Mouse (Mus musculus) midbrain, embryonic 15.5 days (tissue): ENCODE data around the gene Blvrb. TPM values are rescaled to one million over a fixed set of nuclear protein-coding genes. Genes with fewer than 3 reads are reported as not detected.
A peak's percentile ranks its signal among the peaks of the same experiment; 100 is the strongest.

ENCODE experiments used
- ATAC-seq: fragments of 200-750 bp; cut with Nextera tagmentation; replicated peaks from 2 replicates; pipeline ENCODE4 v1.8.0; 2017; ENCODE audit warnings: moderate TSS enrichment
- H3K27ac ChIP-seq: fragments of 300-500 bp; sonication (generic); 2 replicates; pipeline ENCODE4 v1.5.1; 2015; ENCODE audit warnings: mild to moderate bottlenecking, inconsistent platforms
- H3K27me3 ChIP-seq: fragments of 300-500 bp; sonication (generic); replicated peaks from 2 replicates; pipeline ENCODE4 v1.6.1; 2015; ENCODE audit warnings: inconsistent platforms
- H3K36me3 ChIP-seq: fragments of 300-500 bp; sonication (generic); replicated peaks from 2 replicates; pipeline ENCODE4 v1.6.1; 2015; ENCODE audit warnings: inconsistent platforms
- H3K4me1 ChIP-seq: fragments of 300-500 bp; sonication (generic); 2 replicates; pipeline ENCODE4 v1.6.1; 2015; ENCODE audit warnings: inconsistent platforms
- H3K4me2 ChIP-seq: fragments of 300-500 bp; sonication (generic); 2 replicates; pipeline ENCODE4 v1.6.1; 2015; ENCODE audit warnings: inconsistent platforms, mild to moderate bottlenecking, moderate library complexity
- H3K4me3 ChIP-seq: fragments of 300-500 bp; sonication (generic); 2 replicates; pipeline ENCODE4 v1.5.1; 2015; ENCODE audit warnings: mild to moderate bottlenecking, inconsistent platforms
- H3K9ac ChIP-seq: fragments of 300-500 bp; sonication (generic); 2 replicates; pipeline ENCODE4 v1.6.1; 2015; ENCODE audit warnings: mild to moderate bottlenecking, inconsistent platforms
- H3K9me3 ChIP-seq: fragments of 300-500 bp; sonication (generic); 2 replicates; pipeline ENCODE4 v1.6.1; 2016; ENCODE audit warnings: inconsistent platforms
- WGBS: fragments of 180-500 bp; shearing (Covaris S2); methylation state at CpG from one replicate; pipeline ENCODE4 v1.1.7; 2015; ENCODE audit warnings: mixed read lengths; 5-methylcytosine and 5-hydroxymethylcytosine counted together
- polyA plus RNA-seq: library from polyadenylated mRNA; unstranded; fragments of >200 nt; fragmentation: Nextera tagmentation; extraction: Ambion mirVana; gene quantifications from 2 replicates; pipeline ENCODE4 v1.2.1, GENCODE M21; 2015

Blvrb gene
- polyA plus RNA-seq, 1 experiment from 2014 or later: 17.9 TPM

DNA sequence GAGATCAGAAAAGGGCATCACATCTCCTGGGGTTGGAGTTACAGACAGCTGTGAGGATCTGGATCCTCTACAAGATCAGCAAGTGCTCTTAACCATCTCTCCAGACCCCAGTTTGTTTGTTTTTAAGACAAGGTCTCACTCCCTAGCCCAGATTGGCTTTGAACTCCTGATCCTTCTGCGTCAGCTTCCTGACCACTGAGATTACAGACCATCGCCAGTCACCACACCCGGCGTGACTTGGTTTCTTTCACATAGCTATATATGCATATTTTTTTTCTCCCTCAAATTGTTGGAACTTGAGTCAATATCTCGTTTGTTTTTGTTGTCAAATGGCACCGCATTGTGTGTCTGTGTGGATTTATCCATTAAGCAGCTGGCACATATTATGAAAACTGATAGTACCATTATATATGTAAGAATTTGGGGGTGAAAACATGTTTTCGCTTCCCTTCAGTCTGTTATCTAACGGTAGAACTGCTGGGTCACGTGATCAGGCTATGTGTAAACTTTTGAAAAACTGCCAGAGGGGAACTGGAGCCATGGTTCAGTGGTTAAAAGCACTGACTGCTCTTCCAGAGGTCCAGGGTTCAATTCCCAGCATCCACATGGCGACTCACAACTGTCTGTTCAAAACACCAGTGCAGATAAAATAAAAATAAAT, 6.8 kb downstream of the Blvrb start:
- no peaks in the 10 kb centered on the region for H3K27me3 ChIP-seq
- no peak overlapping the region for H3K27ac ChIP-seq
- no peaks in the 10 kb centered on the region for H3K4me1 ChIP-seq
- no peaks in the 10 kb centered on the region for H3K36me3 ChIP-seq
- H3K4me3 ChIP-seq: no peak overlapping the region
- H3K4me2 ChIP-seq: no peak overlapping the region
- no peak for ATAC-seq
- WGBS: 84% methylated on average over 10 of the region's 10 CpGs
- no peaks in the 10 kb centered on the region for H3K9me3 ChIP-seq
- H3K9ac ChIP-seq: no peak overlapping the region

DNA sequence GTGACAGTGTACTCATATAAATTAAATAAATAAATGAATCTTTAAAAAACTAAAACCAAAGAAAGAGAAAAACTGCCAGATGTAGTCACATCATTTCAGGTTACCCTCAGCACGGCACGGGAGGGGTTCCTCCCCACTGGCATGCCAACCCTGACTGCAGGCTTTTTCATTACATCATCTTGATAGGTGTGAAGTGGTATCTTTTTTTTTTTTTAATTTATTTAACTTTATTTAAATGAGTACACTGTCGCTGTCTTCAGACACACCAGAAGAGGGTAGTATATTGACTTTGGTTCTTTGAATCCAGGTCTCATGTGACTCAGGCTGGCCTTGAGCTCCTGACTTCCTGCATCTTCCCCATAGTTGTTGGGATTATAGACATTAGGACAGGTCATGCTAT, 7.5 kb downstream of the Blvrb start:
- ATAC-seq: no peak
- H3K27ac ChIP-seq: no peak overlapping the region
- H3K4me1 ChIP-seq: no peaks in the 10 kb centered on the region
- H3K9me3 ChIP-seq: no peaks in the 10 kb centered on the region
- H3K9ac ChIP-seq: no peak overlapping the region
- 93% methylated on average over 3 of the region's 3 CpGs for WGBS
- no peak overlapping the region for H3K4me2 ChIP-seq
- no peaks in the 10 kb centered on the region for H3K36me3 ChIP-seq
- H3K27me3 ChIP-seq: no peaks in the 10 kb centered on the region
- no peak overlapping the region for H3K4me3 ChIP-seq

DNA sequence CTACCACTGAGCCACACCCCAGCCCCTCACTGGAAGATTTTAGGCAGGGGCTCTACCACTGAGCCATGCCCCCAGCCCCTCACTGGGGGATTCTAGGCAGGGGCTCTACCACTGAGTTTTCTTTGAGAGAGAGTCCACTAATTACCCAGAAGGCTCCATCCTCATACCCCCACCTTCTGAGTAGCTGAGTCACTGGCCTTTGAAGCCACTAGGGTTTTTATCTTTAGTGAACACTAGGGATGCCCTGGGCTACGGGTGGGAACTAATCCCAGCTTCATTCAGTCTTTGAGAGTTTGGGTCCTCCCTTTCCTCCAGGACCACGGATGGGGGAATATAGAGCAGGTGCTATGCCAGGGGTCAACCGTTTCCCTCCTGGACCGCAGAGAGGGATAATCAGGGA, 10.8 kb downstream of the Blvrb start:
- Histone ChIP-seq H3K9me3 (no peaks in the 10 kb centered on the region), H3K4me3 (no peak overlapping the region), H3K36me3 (no peaks in the 10 kb centered on the region), H3K4me1 (no peaks in the 10 kb centered on the region), H3K4me2 (no peak overlapping the region), H3K27ac (no peak overlapping the region), H3K9ac (no peak overlapping the region), H3K27me3 (no peaks in the 10 kb centered on the region)
- 84% methylated on average over 4 of the region's 4 CpGs for WGBS
- no peak for ATAC-seq

DNA sequence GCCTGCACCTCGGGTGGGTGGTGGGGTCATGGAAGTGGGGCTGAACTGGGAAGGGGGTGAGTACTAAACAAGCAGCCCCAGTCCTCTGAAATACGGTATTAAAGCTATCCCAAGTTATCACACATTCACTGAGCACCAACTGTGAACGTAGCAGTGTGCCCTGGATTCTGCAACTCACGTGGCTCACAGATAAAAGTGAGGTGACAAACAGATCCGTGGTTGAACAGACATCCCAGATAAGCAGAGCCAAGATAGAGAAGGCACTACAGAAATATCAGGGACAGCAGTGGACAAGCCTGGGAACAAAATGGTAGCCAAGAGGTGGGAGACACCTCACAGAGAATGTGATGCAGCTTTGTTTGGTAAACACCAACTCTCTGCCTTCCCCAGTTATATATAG, 11.9 kb downstream of the Blvrb start:
- H3K4me2 ChIP-seq: no peak overlapping the region
- 95% methylated on average over 5 of the region's 5 CpGs for WGBS
- ATAC-seq: no peak

DNA sequence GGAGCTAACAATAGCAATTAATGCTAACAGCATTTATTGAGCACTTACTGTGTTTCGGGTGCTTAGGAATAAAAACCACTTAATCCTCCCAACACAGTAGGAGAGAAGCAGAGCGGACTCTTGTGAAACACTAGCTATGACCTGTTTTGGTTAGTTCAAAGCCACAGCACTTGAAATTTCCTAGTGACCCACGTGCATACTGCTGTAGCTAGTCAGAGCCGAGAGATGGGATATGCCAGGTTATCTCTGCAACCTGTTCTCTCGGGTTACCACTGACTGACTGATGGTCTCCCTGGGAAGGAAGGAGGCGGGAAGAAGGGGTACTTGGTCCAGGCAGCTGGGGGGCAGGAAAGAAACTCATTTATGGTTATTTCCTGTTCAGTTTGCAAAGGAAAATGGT, 12.7 kb downstream of the Blvrb start:
- ATAC-seq: no peak
- H3K4me1 ChIP-seq: no peaks in the 10 kb centered on the region
- no peak overlapping the region for H3K4me3 ChIP-seq
- no peak overlapping the region for H3K4me2 ChIP-seq
- 86% methylated on average over 6 of the region's 6 CpGs for WGBS
- H3K9me3 ChIP-seq: no peaks in the 10 kb centered on the region
- no peak overlapping the region for H3K9ac ChIP-seq
- no peak overlapping the region for H3K27ac ChIP-seq
- no peaks in the 10 kb centered on the region for H3K36me3 ChIP-seq
- no peaks in the 10 kb centered on the region for H3K27me3 ChIP-seq

More for the DNA sequence above, 11.9 kb downstream of the Blvrb start:
- H3K9me3 ChIP-seq: no peaks in the 10 kb centered on the region
- no peaks in the 10 kb centered on the region for H3K4me1 ChIP-seq
- H3K36me3 ChIP-seq: no peaks in the 10 kb centered on the region
- H3K9ac ChIP-seq: no peak overlapping the region
- H3K27ac ChIP-seq: no peak overlapping the region
- no peaks in the 10 kb centered on the region for H3K27me3 ChIP-seq
- H3K4me3 ChIP-seq: no peak overlapping the region

DNA sequence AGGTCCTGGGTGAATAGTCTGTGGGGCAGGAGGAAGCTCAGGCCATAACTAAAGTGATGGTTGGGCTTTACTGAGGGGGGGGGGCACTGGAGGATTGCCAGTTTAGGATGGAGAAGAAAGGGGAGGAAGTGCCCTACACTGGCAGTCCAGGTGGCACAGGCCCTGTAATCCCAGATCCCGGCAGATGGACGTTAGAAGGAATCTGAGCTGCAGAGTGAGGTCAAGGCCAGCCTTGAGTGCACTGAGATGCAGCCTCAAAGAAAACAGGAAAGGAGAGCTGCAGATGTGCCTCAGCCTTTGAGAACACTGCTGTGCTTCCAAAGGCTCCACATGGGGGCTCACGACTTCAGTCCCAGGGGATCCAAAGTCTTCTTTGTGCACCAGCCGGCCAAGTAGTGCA, 19.9 kb downstream of the Blvrb start:
- no peaks in the 10 kb centered on the region for H3K9me3 ChIP-seq
- no peak overlapping the region for H3K9ac ChIP-seq
- H3K27ac ChIP-seq: no peak overlapping the region
- H3K36me3 ChIP-seq: no peaks in the 10 kb centered on the region
- WGBS: 43% methylated on average over 4 of the region's 4 CpGs
- H3K27me3 ChIP-seq: no peaks in the 10 kb centered on the region
- 0 out of 2 replicates have a peak, but pooled peaks cover 1% of the 10 kb centered on the region for H3K4me1 ChIP-seq
- no peak overlapping the region for H3K4me3 ChIP-seq
- H3K4me2 ChIP-seq: no peak overlapping the region
- no peak for ATAC-seq

DNA sequence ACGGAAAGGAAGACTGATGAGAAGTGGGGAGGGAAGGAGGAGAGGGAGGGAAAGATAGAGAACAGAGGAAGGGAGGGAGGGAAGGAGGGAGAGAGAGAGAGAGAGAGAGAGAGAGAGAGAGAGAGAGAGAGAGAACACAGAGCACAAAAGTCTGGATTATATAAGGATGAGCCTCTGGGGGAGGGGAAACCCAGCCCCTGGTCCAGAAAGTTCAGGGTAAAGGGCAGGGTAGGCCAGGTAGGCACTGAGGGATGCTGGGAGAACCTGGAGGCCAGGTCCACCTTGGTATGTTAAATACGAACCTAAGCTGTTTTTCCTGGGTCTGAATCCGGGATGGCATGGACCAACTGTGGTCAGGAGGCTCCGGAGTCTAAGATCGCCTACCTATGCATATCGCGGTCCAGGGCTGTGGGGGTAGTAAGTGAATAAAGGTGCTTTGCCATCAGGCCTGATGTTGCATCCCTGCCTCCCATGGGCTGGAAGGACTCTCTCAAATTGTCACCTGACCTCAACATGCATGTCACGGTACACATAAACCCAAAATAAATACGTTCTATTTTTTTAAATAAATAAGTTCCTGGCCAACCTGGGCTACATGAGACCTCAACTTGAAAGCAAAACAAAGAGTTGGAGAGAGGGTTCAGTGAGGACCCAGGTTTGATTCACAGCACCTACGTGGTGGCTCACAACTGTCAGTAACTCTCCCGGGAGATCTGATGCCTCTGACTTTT, 23.8 kb downstream of the Blvrb start:
- no peak for ATAC-seq
- H3K4me3 ChIP-seq: no peak overlapping the region
- 88% methylated on average over 11 of the region's 11 CpGs for WGBS

DNA sequence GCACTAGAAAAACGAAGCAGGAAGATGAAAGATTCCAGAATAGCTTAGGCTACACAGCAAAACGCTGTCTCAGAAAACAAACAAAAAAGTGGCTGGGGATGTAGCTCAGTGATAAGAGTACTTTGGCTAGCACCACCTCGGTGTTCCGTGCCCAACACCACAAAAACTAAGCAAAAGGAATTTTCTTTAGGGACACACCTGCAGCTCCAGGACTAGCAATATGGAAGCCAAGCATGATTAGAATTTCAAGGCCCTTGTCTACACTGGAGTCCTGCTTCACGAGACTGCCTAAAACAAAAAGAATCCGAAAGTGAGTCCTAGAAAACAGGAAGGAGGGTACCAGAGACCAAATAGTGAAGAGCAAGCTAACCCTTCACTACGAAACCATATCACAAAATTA, 24.8 kb downstream of the Blvrb start:
- Histone ChIP-seq H3K4me3 (peak overlapping the region; percentile 63; the same call in 1 of the 2 replicates), H3K4me1 (0 out of 2 replicates have a peak, but pooled peaks cover 8% of the 10 kb centered on the region), H3K9me3 (no peaks in the 10 kb centered on the region), H3K9ac (no peak overlapping the region), H3K27me3 (no peaks in the 10 kb centered on the region), H3K27ac (peak overlapping the region; percentile 82; the same call in 1 of the 2 replicates), H3K36me3 (no peaks in the 10 kb centered on the region), H3K4me2 (peak overlapping the region; percentile 92)
- ATAC-seq: no peak
- 39% methylated on average over 7 of the region's 7 CpGs for WGBS

More for the DNA sequence above, 23.8 kb downstream of the Blvrb start:
- Histone ChIP-seq H3K4me1 (0 out of 2 replicates have a peak, but pooled peaks cover 8% of the 10 kb centered on the region), H3K9me3 (no peaks in the 10 kb centered on the region), H3K4me2 (no peak overlapping the region), H3K27ac (no peak overlapping the region), H3K36me3 (no peaks in the 10 kb centered on the region), H3K27me3 (no peaks in the 10 kb centered on the region), H3K9ac (no peak overlapping the region)

DNA sequence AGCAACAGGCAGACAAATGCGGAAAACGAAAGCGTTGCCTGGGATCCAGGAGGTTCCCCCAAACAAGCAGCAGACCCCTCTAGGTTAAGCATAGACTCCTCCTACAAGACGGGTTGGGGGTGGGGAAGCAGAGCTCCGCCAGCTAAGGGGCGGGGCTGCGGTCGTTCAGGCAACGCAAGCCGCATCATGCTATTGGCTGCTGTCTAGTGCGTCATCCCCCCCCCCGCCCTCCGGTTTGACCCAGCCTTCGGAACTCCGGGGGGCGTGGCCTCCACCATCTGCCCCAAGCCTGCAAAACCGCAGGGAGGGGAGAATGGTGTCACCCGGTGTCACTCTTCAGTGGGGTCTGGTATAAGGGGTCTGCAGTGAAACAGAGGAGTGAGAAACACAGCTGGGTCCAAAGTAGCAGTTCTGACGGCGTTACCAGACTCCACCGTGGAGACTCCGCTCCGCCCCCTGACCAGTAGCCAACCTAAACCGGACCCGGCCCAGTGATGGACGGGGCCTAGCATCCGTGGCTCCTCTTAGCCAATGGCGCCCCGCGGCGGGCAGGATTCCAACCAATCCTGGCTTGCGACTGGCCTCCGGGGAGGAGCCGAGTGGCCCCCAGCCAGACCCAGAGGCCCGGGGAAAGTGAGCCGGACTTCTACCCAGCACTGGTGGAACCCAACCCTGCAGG, 25.5 kb downstream of the Blvrb start, which contains the start of gene Sertad3:
TSS of gene Sertad3 (plus strand) at position 613 of the 679 bp plus-strand sequence.
- H3K4me2 ChIP-seq: peak within 1 kb of the TSS; percentile 92
- peak within 1 kb of the TSS; percentile 57 for H3K9ac ChIP-seq
- ATAC-seq: peak; percentile 93
- H3K4me3 ChIP-seq: peak within 1 kb of the TSS; percentile 63
- H3K27me3 ChIP-seq: no peaks in the 10 kb centered on the region
- H3K27ac ChIP-seq: peak within 1 kb of the TSS; percentile 82
- H3K4me1 ChIP-seq: 0 out of 2 replicates have a peak, but pooled peaks cover 8% of the 10 kb centered on the region
- WGBS: under 1% methylated on average over 36 of the region's 36 CpGs
- no peaks in the 10 kb centered on the region for H3K36me3 ChIP-seq
- no peaks in the 10 kb centered on the region for H3K9me3 ChIP-seq

DNA sequence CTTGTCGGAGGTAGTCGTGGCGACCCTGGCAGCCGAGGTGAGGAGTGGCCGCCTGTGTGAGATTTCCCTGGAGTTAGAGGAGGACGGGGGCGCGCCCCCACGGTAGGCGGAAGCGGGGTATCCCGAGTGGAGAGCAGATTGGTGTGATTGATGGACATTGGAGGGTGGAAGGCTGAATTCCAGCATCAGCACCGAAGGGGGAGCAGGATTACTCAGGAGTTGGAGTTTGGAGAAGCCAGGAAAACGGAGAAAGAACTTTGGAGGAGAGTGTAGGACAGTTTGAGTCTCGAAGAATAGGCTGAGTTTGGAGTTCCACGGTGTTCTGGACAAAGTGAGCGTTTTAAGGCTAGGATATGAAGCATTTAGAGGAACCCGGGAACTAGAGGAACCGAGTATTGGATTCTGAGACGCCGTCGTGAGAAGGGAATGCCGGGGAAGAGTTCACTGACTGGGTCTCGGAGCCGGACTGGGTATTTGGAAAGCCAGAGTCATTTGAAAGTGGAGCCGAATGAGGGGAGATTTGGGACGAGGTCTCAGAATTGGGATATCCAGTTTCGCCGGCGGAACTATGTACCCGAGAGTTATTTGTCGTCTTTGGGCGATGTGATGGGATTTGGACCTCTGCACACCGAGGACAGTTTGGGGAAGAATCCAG, 26.2 kb downstream of the Blvrb start:
- under 1% methylated on average over 34 of the region's 34 CpGs for WGBS
- H3K4me2 ChIP-seq: peak overlapping the region; percentile 92
- peak overlapping the region; percentile 82 for H3K27ac ChIP-seq
- peak overlapping the region; percentile 57 for H3K9ac ChIP-seq
- ATAC-seq: no peak
- peak overlapping the region; percentile 63 for H3K4me3 ChIP-seq
- 0 out of 2 replicates have a peak, but pooled peaks cover 8% of the 10 kb centered on the region for H3K4me1 ChIP-seq
- H3K9me3 ChIP-seq: no peaks in the 10 kb centered on the region
- H3K36me3 ChIP-seq: no peaks in the 10 kb centered on the region
- no peaks in the 10 kb centered on the region for H3K27me3 ChIP-seq

DNA sequence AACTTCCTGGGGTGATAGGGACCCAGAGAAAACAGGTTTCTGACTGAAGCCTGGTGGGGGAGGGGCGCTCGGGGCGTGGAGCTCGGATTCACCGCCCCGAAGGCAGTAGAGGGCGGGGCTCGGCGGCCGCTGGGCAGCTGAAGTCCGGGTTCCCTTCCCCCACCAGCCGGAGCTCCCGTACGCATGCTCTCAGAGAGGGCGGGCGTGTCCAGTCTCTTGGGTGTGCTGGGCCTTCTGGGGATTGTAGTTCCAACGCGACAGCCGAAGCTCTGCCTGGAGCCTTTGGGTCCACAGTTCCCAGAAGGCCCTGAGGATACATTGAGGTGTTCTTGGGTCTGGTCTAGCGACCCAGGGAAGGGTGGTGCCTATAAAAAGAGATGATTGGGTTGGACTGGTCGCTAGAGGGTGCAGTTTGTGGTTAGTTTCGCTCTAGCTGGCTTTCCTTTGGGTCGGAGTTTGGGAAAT, 26.7 kb downstream of the Blvrb start:
- peak overlapping the region; percentile 57; the same call in 1 of the 2 replicates for H3K9ac ChIP-seq
- H3K4me1 ChIP-seq: 0 out of 2 replicates have a peak, but pooled peaks cover 8% of the 10 kb centered on the region
- H3K9me3 ChIP-seq: no peaks in the 10 kb centered on the region
- H3K27me3 ChIP-seq: no peaks in the 10 kb centered on the region
- H3K4me3 ChIP-seq: peak overlapping the region; percentile 63
- H3K4me2 ChIP-seq: peak overlapping the region; percentile 92
- peak; percentile 93 for ATAC-seq
- H3K36me3 ChIP-seq: no peaks in the 10 kb centered on the region
- peak overlapping the region; percentile 82 for H3K27ac ChIP-seq
- WGBS: under 1% methylated on average over 22 of the region's 23 CpGs

DNA sequence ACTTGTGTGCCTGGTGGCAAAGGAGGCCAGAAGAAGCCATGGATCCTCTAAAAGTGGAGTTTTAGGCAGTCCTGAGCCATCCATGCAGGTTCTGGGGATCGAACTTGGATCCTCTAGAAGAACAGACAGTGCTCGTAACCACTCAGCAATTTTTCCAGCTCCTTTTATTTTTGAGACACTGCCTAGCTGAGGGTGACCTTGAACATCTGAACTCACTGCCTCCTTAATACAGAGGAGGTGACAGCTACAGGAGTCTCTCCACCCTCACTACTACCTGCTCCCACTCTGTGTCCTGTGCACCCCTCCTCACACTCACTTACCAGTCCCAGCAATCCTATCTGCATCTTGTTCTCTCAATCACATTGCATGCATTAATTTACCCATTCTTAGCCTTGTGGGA, 27.8 kb downstream of the Blvrb start:
- Histone ChIP-seq H3K9me3 (no peaks in the 10 kb centered on the region), H3K4me1 (0 out of 2 replicates have a peak, but pooled peaks cover 8% of the 10 kb centered on the region), H3K4me2 (no peak overlapping the region), H3K4me3 (no peak overlapping the region), H3K9ac (no peak overlapping the region), H3K36me3 (no peaks in the 10 kb centered on the region), H3K27me3 (no peaks in the 10 kb centered on the region), H3K27ac (no peak overlapping the region)
- no peak for ATAC-seq
- 100% methylated on average over 2 of the region's 2 CpGs for WGBS
